Mouse (Mus musculus): ENCODE measurements at regions not wholly inside any gene's neighbourhood (a gene's known extent, or its start where the extent isn't known, plus 50 kb on each side); places are given as distances from the start of the nearest gene placed in this dataset.

- TF ChIP-seq CTCF (IDR thresholded peaks at IDR 0.05; ENCODE audit: extremely low read depth, insufficient read length, insufficient replicate concordance, low read depth, low read length) (no peak), POLR2A (IDR thresholded peaks at IDR 0.05; ENCODE audit: low read depth, low read length) (no peak)
Observed at GRCm38 (mm10) chr16:71243065-71243464, 929.3 kb downstream of the Gbe1 start.
